Mouse (Mus musculus) erythroblast, embryonic 14.5 days (primary cell): ENCODE data around the gene Tor2a.

Experiments
- GATA1 ChIP-seq: IDR thresholded peaks from 2 replicates; pipeline ENCODE4 v1.6.1; 2012; ENCODE audit warnings: low read length, inconsistent platforms, mixed read lengths
- TAL1 ChIP-seq: IDR thresholded peaks from 3 replicates; pipeline ENCODE4 v1.6.1; 2012; ENCODE audit warnings: low read length, inconsistent platforms, mixed read lengths

GRCm38 (mm10) chr2:32775359-32776074, 18.5 kb downstream of the Tor2a start, which contains the start of the genes Ttc16 and Ptrh1:
- TF ChIP-seq TAL1 (no peak), GATA1 (no peak)
